Mouse (Mus musculus) hindbrain, embryonic 15.5 days (tissue): ENCODE results near the gene Erc1. TPM values are rescaled to one million over a fixed set of nuclear protein-coding genes. Genes with fewer than 3 reads are reported as not detected.

Source experiments
- ATAC-seq: fragments of 200-750 bp; cut with Nextera tagmentation; 2 replicates; pipeline ENCODE4 v1.8.0; 2017; ENCODE audit warnings: low read depth, moderate number of reproducible peaks, moderate TSS enrichment; ENCODE audit not compliant: low FRiP score
- H3K27ac ChIP-seq: fragments of 300-500 bp; sonication (generic); replicated peaks from 2 replicates; pipeline ENCODE4 v1.5.1; 2015; ENCODE audit warnings: mild to moderate bottlenecking, inconsistent platforms
- H3K27me3 ChIP-seq: fragments of 300-500 bp; sonication (generic); 2 replicates; pipeline ENCODE4 v1.6.1; 2015; ENCODE audit warnings: control low read depth, inconsistent platforms
- H3K36me3 ChIP-seq: fragments of 300-500 bp; sonication (generic); 2 replicates; pipeline ENCODE4 v1.6.1; 2015; ENCODE audit warnings: control low read depth, inconsistent platforms
- H3K4me1 ChIP-seq: fragments of 300-500 bp; sonication (generic); replicated peaks from 2 replicates; pipeline ENCODE4 v1.6.1; 2015; ENCODE audit warnings: control low read depth, inconsistent platforms
- H3K4me2 ChIP-seq: fragments of 300-500 bp; sonication (generic); 2 replicates; pipeline ENCODE4 v1.6.1; 2015; ENCODE audit warnings: moderate library complexity, mild to moderate bottlenecking, inconsistent platforms
- H3K4me3 ChIP-seq: fragments of 300-500 bp; sonication (generic); 2 replicates; pipeline ENCODE4 v1.5.1; 2015; ENCODE audit warnings: mild to moderate bottlenecking, inconsistent platforms
- H3K9ac ChIP-seq: fragments of 300-500 bp; sonication (generic); 2 replicates; pipeline ENCODE4 v1.6.1; 2015; ENCODE audit warnings: inconsistent platforms
- H3K9me3 ChIP-seq: fragments of 300-500 bp; sonication (generic); 2 replicates; pipeline ENCODE4 v1.6.1; 2016; ENCODE audit warnings: control low read depth, inconsistent platforms
- WGBS: fragments of 180-500 bp; shearing (Covaris S2); methylation state at CpG from one replicate; pipeline ENCODE4 v1.1.7; 2015; 5-methylcytosine and 5-hydroxymethylcytosine counted together
- polyA plus RNA-seq: library from polyadenylated mRNA; unstranded; fragments of >200 nt; fragmentation: Nextera tagmentation; extraction: Ambion mirVana; gene quantifications from 2 replicates; pipeline ENCODE4 v1.2.1, GENCODE M21; 2015

Erc1 gene
- polyA plus RNA-seq, 1 experiment from 2014 or later, result 47.7 TPM

DNA sequence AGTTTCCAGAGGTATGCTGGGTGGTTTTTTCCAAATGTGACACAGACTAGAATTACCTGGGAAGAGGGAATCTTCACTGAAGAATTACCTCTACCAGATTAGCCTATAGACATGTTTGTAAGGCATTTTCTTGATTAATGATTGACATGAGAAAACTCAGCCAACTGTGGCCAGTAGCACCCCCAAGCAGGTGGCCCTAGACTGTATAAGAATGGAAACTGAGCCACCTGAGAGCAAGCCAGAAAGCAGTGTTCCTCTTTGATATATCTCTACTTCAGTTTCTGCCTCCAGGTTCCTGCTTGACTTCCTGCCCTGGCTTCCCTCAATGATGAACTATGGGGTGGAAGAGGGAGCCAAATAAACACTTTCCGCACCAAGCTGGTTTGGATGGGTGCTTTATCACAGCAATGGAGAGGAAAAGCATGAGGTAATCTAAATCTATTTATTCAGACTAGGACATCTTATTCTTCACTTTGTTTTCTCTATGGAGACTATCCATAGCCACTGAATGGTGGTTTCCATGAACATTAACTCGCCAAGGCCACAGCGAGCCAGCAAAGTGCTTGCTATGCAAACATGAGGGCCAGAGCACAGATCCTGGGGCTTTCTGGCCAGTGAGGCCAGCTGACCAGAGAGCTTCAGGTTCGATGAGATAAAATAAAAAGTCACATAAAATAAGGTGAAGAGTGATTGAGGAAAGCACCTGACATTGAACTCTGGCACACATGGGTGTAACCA lies 109.2 kb downstream of the Erc1 start:
- WGBS, result 93% methylated on average over 4 of the region's 4 CpGs
- Histone ChIP-seq H3K4me3 (no peak overlapping the region), H3K9me3 (no peaks in the 10 kb centered on the region), H3K27me3 (no peaks in the 10 kb centered on the region), H3K36me3 (peaks cover 15% of the 10 kb centered on the region), H3K4me2 (no peak overlapping the region), H3K27ac (no peak overlapping the region), H3K9ac (no peak overlapping the region), H3K4me1 (peaks cover 3% of the 10 kb centered on the region; the same call in 1 of the 2 replicates)
- ATAC-seq, result no peak

DNA sequence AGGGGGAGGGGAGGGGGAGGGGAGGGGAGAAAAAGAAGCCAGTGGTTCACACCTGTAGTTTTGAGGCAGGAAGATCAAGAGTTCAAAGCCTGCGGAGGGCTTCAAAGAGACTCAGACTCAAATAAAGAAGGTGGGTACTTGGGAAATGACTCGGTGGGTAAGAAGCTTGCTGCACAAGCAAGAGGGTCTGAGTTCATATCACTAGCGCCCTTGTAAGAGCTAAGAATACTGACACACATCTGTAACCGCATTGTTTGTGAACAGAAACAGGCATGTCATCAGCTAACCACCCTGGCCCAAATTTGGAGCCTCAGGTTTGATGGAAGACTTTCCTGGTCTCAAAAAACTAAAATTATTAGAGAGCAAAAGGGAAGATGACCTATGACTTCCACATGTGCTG lies 110.3 kb downstream of the Erc1 start:
- Histone ChIP-seq H3K4me3 (no peak overlapping the region), H3K36me3 (peaks cover 10% of the 10 kb centered on the region), H3K9me3 (no peaks in the 10 kb centered on the region), H3K4me1 (peaks cover 3% of the 10 kb centered on the region; the same call in 1 of the 2 replicates), H3K4me2 (no peak overlapping the region), H3K27me3 (no peaks in the 10 kb centered on the region), H3K9ac (no peak overlapping the region), H3K27ac (no peak overlapping the region)
- WGBS, result over 99% methylated on average over 4 of the region's 4 CpGs
- ATAC-seq, result no peak

DNA sequence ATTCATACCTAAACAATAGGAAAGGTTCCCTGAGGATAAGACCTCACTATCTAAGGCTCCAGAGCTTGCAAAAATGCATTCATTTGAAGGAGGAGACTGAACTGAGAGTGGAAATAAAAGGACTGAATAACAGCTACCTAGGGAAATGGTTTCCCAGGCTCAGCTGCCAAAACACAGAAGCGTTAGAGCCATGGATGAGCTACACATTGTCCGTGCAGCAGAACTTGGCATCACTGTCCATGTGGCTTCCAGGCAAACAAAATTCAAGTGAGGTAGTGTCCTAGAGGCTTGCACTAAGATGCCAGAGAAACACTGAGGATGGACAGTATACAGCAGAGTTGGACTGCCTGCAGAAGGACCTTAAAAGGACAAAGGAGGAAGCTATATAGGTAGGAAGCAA lies 112.0 kb downstream of the Erc1 start:
- no peaks in the 10 kb centered on the region for H3K36me3 ChIP-seq
- 56% methylated on average over 2 of the region's 2 CpGs for WGBS

DNA sequence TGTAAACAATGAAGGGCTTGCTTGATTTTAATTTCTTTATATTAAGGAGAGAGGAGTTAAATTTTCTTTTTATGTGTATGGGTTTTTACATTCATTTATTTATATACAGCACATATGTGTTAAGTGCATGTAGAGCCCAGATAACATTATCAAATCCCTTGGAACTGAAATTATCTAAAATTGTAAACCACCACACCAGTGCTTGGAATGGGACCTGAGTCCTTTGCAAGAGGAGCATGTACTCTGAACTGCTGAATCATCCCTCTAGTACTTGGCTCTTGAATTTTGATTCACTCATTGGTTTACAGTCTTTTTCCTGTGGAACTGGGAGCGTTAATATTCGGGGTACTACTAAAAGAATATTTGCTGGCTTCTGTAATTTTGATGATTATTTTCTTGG lies 116.8 kb downstream of the Erc1 start:
- H3K36me3 ChIP-seq, result no peaks in the 10 kb centered on the region
- H3K4me2 ChIP-seq, result no peak overlapping the region
- H3K9me3 ChIP-seq, result no peaks in the 10 kb centered on the region
- no peak overlapping the region for H3K9ac ChIP-seq
- peaks cover 2% of the 10 kb centered on the region; the same call in 1 of the 2 replicates for H3K4me1 ChIP-seq
- no peaks in the 10 kb centered on the region for H3K27me3 ChIP-seq
- H3K4me3 ChIP-seq, result no peak overlapping the region
- ATAC-seq, result no peak
- no peak overlapping the region for H3K27ac ChIP-seq
- over 99% methylated on average over 2 of the region's 2 CpGs for WGBS

More for the DNA sequence above, 112.0 kb downstream of the Erc1 start:
- no peak; the same call in 1 of the 2 replicates for ATAC-seq
- Histone ChIP-seq H3K9ac (no peak overlapping the region), H3K27ac (peak overlapping the region; percentile 20; the same call in 1 of the 2 replicates), H3K9me3 (no peaks in the 10 kb centered on the region), H3K4me3 (no peak overlapping the region), H3K4me1 (peaks cover 3% of the 10 kb centered on the region; the same call in 1 of the 2 replicates), H3K4me2 (no peak overlapping the region), H3K27me3 (no peaks in the 10 kb centered on the region)

DNA sequence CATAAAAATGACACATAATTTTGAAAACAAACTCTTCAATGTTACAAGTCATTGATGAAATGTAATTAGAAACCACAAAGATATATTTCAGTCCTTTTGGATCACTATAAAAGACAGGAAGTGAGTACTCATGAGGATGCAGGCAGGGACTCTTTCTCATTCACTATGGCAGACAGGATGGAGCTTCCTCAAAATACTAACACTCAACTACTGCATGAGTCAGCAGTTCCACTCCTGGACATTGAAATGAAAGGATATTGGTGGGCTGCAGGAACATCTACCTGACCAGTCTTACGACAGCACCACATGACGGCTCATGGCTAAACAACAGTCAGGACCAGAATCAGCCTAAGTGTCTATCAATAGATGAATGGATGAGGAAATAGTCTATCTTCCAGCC lies 132.7 kb downstream of the Erc1 start:
- WGBS, result 96% methylated on average over 2 of the region's 2 CpGs
- Histone ChIP-seq H3K27me3 (no peaks in the 10 kb centered on the region), H3K4me1 (no peaks in the 10 kb centered on the region), H3K4me2 (no peak overlapping the region), H3K9ac (no peak overlapping the region), H3K27ac (no peak overlapping the region), H3K9me3 (no peaks in the 10 kb centered on the region), H3K4me3 (no peak overlapping the region), H3K36me3 (peaks cover 5% of the 10 kb centered on the region; the same call in 1 of the 2 replicates)
- no peak for ATAC-seq

- no peaks in the 10 kb centered on the region for H3K4me1 ChIP-seq
- no peak overlapping the region for H3K4me2 ChIP-seq
- no peak overlapping the region for H3K4me3 ChIP-seq
- H3K27ac ChIP-seq, result no peak overlapping the region
- WGBS, result 84% methylated on average over 2 of the region's 2 CpGs
- no peaks in the 10 kb centered on the region for H3K27me3 ChIP-seq
- peaks cover 5% of the 10 kb centered on the region; the same call in 1 of the 2 replicates for H3K36me3 ChIP-seq
- no peaks in the 10 kb centered on the region for H3K9me3 ChIP-seq
- no peak for ATAC-seq
- H3K9ac ChIP-seq, result no peak overlapping the region
Measured at GRCm38 (mm10) chr6:119713961-119714360, 134.0 kb downstream of the Erc1 start.

- Histone ChIP-seq H3K27me3 (no peaks in the 10 kb centered on the region), H3K4me2 (no peak overlapping the region), H3K27ac (no peak overlapping the region), H3K36me3 (peaks cover 5% of the 10 kb centered on the region; the same call in 1 of the 2 replicates), H3K4me3 (no peak overlapping the region), H3K4me1 (no peaks in the 10 kb centered on the region), H3K9me3 (no peaks in the 10 kb centered on the region), H3K9ac (no peak overlapping the region)
- WGBS, result 81% methylated on average over 1 of the region's 1 CpGs
- no peak for ATAC-seq
Measured at GRCm38 (mm10) chr6:119712486-119712885, 135.5 kb downstream of the Erc1 start.

DNA sequence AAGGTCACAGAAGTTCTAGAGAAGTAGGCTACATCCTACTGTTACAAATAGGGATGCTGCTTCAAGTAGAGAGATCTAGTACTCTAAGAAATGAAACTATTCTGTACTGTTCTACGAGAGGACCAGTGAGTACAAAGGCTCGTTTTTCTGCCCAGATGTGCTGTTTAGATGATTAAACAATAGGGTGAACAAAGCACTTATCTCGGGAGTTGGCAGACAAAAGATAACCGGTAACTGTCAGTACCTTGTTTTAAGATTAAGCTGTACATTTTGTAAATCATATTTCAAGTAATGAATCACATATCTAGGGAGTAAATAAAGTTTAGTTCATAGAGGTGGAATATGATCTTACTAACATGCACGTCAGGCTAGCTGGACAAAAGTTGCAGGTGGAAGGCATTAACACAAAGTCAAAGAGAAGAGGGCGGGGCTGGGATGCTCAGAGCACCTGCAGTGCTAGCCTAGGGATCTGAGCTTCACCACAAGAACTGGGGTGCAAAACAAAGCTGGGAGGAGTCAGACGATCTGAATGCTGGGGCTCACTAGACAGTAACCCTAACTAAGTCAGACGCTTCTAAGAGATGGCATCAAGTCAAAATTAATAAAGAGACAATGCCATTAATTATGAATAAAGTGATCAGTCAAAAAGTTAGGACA lies 136.2 kb downstream of the Erc1 start:
- Histone ChIP-seq H3K36me3 (peaks cover 5% of the 10 kb centered on the region; the same call in 1 of the 2 replicates), H3K4me2 (no peak overlapping the region), H3K9ac (no peak overlapping the region), H3K27me3 (no peaks in the 10 kb centered on the region), H3K4me3 (no peak overlapping the region), H3K4me1 (no peaks in the 10 kb centered on the region), H3K9me3 (no peaks in the 10 kb centered on the region), H3K27ac (no peak overlapping the region)
- WGBS, result 80% methylated on average over 8 of the region's 8 CpGs
- no peak for ATAC-seq

DNA sequence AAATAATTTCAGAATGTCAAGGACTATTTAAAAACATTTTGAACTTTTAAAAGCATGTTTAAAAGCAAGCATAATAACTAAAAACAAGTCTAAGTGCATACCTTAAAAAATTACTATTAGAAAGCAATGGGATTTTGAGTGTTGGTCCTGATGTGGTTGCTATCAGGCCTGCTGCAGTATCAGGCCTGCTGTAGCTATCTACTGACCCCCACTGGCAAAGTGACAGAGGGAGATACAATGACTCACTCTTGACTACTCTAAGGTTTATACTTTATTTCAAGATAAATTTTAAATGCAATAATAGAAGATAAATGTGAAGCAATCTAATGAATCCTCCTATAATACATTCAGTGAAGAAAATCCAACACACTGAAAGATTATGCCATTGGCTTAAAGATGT lies 138.4 kb downstream of the Erc1 start:
- no peak overlapping the region for H3K9ac ChIP-seq
- no peak overlapping the region for H3K27ac ChIP-seq
- H3K36me3 ChIP-seq, result peaks cover 14% of the 10 kb centered on the region; the same call in 1 of the 2 replicates
- no peaks in the 10 kb centered on the region for H3K4me1 ChIP-seq
- ATAC-seq, result no peak
- no peaks in the 10 kb centered on the region for H3K27me3 ChIP-seq
- H3K4me2 ChIP-seq, result no peak overlapping the region
- no peaks in the 10 kb centered on the region for H3K9me3 ChIP-seq
- H3K4me3 ChIP-seq, result no peak overlapping the region

DNA sequence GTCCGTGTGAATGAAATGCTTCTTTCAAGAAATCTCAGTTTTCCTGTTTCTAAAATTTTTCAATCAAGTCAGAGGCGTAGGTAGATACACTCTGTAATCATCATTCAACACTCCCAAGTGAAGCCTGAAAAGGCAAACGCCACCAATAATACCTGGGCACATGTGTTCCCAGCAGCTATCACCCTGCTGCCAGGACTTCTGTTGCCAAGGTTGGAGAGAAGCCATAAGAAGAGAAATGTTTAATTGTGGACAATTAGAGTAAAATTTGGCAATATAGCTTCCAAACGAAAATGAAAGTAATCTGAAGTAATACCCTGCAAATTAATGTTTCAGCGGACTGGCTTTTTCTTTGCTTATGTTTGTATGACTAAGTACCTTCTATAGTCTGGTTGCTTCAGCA lies 140.1 kb downstream of the Erc1 start:
- Histone ChIP-seq H3K4me1 (no peaks in the 10 kb centered on the region), H3K9me3 (no peaks in the 10 kb centered on the region), H3K9ac (no peak overlapping the region), H3K27me3 (no peaks in the 10 kb centered on the region), H3K4me2 (no peak overlapping the region), H3K4me3 (no peak overlapping the region), H3K27ac (no peak overlapping the region), H3K36me3 (0 out of 2 replicates have a peak, but pooled peaks cover 9% of the 10 kb centered on the region)
- ATAC-seq, result no peak
- 84% methylated on average over 5 of the region's 5 CpGs for WGBS

- Histone ChIP-seq H3K4me3 (no peak overlapping the region), H3K36me3 (0 out of 2 replicates have a peak, but pooled peaks cover 9% of the 10 kb centered on the region), H3K4me1 (no peaks in the 10 kb centered on the region), H3K27me3 (no peaks in the 10 kb centered on the region), H3K9me3 (no peaks in the 10 kb centered on the region), H3K9ac (no peak overlapping the region), H3K4me2 (no peak overlapping the region), H3K27ac (no peak overlapping the region)
- 95% methylated on average over 2 of the region's 2 CpGs for WGBS
- ATAC-seq, result no peak
Measured at GRCm38 (mm10) chr6:119704899-119705298, 143.1 kb downstream of the Erc1 start.

- no peak for ATAC-seq
- WGBS, result 93% methylated on average over 5 of the region's 5 CpGs
- no peaks in the 10 kb centered on the region for H3K27me3 ChIP-seq
- H3K9me3 ChIP-seq, result no peaks in the 10 kb centered on the region
- no peak overlapping the region for H3K4me3 ChIP-seq
- peaks cover 14% of the 10 kb centered on the region for H3K36me3 ChIP-seq
- no peak overlapping the region for H3K9ac ChIP-seq
- no peaks in the 10 kb centered on the region for H3K4me1 ChIP-seq
- no peak overlapping the region for H3K27ac ChIP-seq
- H3K4me2 ChIP-seq, result no peak overlapping the region
Measured at GRCm38 (mm10) chr6:119692754-119693153, 155.2 kb downstream of the Erc1 start.
